Mouse (Mus musculus) forelimb bud, embryonic 11.5 days (tissue): ENCODE results near the gene Tbc1d15.

Experiments
- DNase-seq: peaks from one replicate; pipeline ENCODE4 v3.0.0-alpha.2; 2012; ENCODE audit warnings: low read depth, low spot score

The Tbc1d15 gene

DNA sequence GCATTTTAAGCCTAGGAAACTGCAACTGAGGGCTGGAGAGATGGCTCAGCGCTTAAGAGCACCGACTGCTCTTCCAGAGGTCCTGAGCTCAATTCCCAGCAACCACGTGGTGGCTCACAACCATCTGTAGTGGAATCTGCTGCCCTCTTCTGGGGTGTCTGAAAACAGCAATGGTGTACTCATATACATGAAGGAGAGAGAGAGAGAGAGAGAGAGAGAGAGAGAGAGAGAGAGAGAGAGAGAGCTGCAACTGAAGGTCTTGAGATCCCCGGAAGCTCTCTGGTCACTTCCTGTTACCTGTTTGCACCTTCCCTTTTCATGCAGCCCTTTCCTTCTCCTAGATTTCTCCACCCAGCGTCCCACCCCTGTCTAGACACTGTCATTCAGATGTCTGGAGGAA is 91.0 kb downstream of the Tbc1d15 start:
- no peak for DNase-seq
